Mouse (Mus musculus) heart, adult 10 weeks (tissue): ENCODE results near the gene Enoph1. TPM values are rescaled to one million over a fixed set of nuclear protein-coding genes. Genes with fewer than 3 reads are reported as not detected.

Source experiments
- polyA plus RNA-seq: library from polyadenylated mRNA; stranded (reverse); fragments of 350-450 nt; fragmentation: Illumina TruSeq; extraction: RNeasy Lipid Tissue Mini Kit (QIAGEN cat#74804); gene quantifications from one replicate; pipeline ENCODE4 v1.2.3, GENCODE M21; 2014; ENCODE audit warnings: low read depth, low replicate concordance

Enoph1 gene
- polyA plus RNA-seq = 8.4 TPM

DNA sequence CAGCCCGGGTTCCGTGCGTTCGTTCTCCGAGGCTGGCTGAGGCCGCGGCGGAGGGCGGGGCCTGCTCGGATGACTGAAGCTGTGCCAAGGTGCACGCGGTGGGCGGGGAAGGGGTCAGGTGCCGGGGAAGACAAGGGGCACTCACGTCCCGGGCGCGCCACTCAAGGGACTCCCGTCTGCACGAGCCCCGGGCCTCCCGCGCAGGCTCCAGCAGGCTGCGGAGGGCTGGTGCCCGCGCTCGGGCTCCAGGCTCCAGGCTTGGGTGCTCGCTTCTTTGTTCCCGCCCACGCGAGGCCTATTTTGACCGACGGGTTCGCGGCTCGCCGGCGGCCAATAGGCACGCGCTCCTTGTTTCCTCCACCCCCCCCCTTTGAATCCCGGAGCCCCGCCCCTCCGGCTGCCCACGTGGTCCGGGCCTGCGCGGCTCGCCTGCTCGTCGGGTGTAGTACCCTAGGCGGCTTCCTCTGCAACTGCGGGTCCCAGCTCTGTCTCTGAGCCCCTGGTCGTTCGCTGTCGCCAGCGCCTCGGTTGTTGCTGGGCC lies at the start of gene Enoph1, which contains the start of gene Hnrnpdl:
Gene Enoph1 (plus strand): TSS at position 384 of the 541 bp plus-strand sequence.
Gene Hnrnpdl (minus strand): TSS at position 63 of the 541 bp plus-strand sequence.

Other genes with a start within 250 kb of the Enoph1 start
- not detected for gene Vamp9, start 133.7 kb upstream of the Enoph1 start, polyA plus RNA-seq
- gene Hnrnpd, start 61.0 kb upstream of the Enoph1 start, polyA plus RNA-seq = 108 TPM
- gene 4930524J08Rik, start 60.9 kb upstream of the Enoph1 start, polyA plus RNA-seq = not detected
- 122 TPM for gene Hnrnpdl, start 321 bp upstream of the Enoph1 start, polyA plus RNA-seq
- 3.8 TPM for gene Tmem150c, start 119.8 kb downstream of the Enoph1 start, polyA plus RNA-seq